Mouse (Mus musculus) bone marrow macrophage, adult 2 months (primary cell): ENCODE measurements around the gene Apobec2. TPM values are rescaled to one million over a fixed set of nuclear protein-coding genes. Genes with fewer than 3 reads are reported as not detected.

ENCODE experiments used
- H3K27ac ChIP-seq: 2 replicates; pipeline ENCODE4 v1.5.1; 2012; ENCODE audit warnings: low read depth, low read length; ENCODE audit not compliant: insufficient read depth
- H3K4me1 ChIP-seq: 2 replicates; pipeline ENCODE4 v1.6.1; 2012; ENCODE audit warnings: low read length; ENCODE audit not compliant: control insufficient read depth, insufficient read depth
- H3K4me3 ChIP-seq: 2 replicates; pipeline ENCODE4 v1.5.1; 2012; ENCODE audit warnings: mild to moderate bottlenecking, low read length, moderate library complexity; ENCODE audit not compliant: insufficient read depth
- CTCF ChIP-seq: IDR thresholded peaks from 2 replicates; pipeline ENCODE4 v1.5.1; 2012; ENCODE audit warnings: low read depth, mild to moderate bottlenecking, low read length, moderate library complexity
- POLR2A ChIP-seq: IDR thresholded peaks from 2 replicates; pipeline ENCODE4 v1.6.1; 2012; ENCODE audit warnings: mild to moderate bottlenecking, low read depth, low read length, borderline replicate concordance
- polyA plus RNA-seq: library from polyadenylated mRNA; stranded (reverse); fragments of >200 nt; gene quantifications from 2 replicates; pipeline ENCODE4 v1.2.4, GENCODE M21; 2012; ENCODE audit not compliant: missing spikeins, insufficient read depth, insufficient read length

Apobec2 gene
- polyA plus RNA-seq, 1 experiment = not detected

DNA sequence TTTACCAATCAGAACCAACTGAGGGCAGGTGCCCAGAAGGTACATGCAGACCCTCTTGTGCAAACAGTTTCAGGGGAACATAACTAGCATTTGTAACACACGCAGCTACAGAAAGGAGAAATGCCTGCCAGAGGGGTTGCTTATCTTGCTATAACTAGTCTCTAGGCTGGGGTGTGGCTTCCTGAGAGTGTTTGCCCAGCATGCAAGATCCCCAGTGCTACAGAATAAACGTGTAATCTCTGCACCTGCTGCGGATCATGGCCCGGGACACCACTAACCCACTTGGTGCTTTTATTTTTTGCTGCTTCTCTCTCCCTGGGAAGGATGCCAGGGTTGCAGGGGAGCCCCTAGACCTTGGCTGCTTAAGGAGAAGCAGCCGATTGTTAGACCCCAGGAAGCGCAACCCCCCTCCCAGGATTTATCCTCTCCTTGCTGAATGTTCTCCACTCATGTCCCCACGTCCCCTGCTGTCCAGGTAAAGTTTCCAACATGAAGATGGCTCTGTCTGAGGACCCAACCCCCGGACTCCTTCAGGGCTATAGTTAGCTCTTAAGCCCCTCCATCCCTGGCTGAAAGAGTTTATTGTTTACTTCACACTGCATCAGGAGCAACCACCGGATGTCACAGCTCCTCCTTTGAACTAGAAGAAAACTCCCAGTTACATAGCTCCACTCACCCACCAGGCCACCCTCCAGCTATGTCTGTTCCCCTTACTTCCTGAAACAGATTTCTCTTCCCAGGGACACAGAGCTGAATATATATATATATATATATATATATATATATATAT, 6.7 kb downstream of the Apobec2 start:
- no peak overlapping the region for H3K4me3 ChIP-seq

GRCm38 (mm10) chr17:48424237-48424636, 8.5 kb downstream of the Apobec2 start:
- no peak overlapping the region for H3K27ac ChIP-seq
- TF ChIP-seq CTCF (no peak), POLR2A (no peak)
- H3K4me1 ChIP-seq = 0 out of 2 replicates have a peak, but pooled peaks cover 2% of the 10 kb centered on the region
- H3K4me3 ChIP-seq = no peak overlapping the region

More for the DNA sequence above, 6.7 kb downstream of the Apobec2 start:
- H3K27ac ChIP-seq = no peak overlapping the region
- 0 out of 2 replicates have a peak, but pooled peaks cover 2% of the 10 kb centered on the region for H3K4me1 ChIP-seq
- no peak for TF ChIP-seq POLR2A
- no peak for TF ChIP-seq CTCF

- Histone ChIP-seq H3K4me1 (peaks cover 10% of the 10 kb centered on the region), H3K4me3 (no peak overlapping the region), H3K27ac (no peak overlapping the region)
- TF ChIP-seq POLR2A = no peak
These were observed 13.2 kb downstream of the Apobec2 start for GRCm38 (mm10) chr17:48419571-48419970.

GRCm38 (mm10) chr17:48418781-48419180, 13.9 kb downstream of the Apobec2 start:
- Histone ChIP-seq H3K4me3 (peak overlapping the region; percentile 29), H3K4me1 (peaks cover 10% of the 10 kb centered on the region), H3K27ac (no peak overlapping the region)
- no peak for TF ChIP-seq CTCF
- TF ChIP-seq POLR2A = no peak

DNA sequence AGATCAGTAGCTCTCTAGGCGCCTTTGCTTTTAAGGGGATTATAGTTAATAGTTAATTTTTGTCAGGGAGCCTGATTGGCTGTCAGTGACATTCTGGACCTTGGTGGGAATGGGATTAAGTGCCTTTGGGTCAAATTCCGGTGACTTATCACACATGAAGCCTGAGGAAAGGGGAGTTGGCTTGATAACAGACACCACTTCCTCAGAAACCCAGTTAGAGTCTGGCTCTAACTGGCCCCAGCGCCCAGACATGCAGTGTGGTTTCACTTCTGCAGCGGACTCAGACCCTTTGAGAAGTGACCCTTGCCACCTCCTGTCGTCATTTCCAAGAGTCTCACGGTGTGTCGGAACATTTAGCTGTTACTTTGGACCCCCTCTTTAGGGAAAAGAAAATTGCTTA, 14.6 kb downstream of the Apobec2 start:
- H3K27ac ChIP-seq = no peak overlapping the region
- H3K4me1 ChIP-seq = peaks cover 10% of the 10 kb centered on the region
- TF ChIP-seq CTCF (no peak), POLR2A (no peak)
- H3K4me3 ChIP-seq = peak overlapping the region; percentile 29

- Histone ChIP-seq H3K4me3 (no peak overlapping the region), H3K27ac (no peak overlapping the region), H3K4me1 (peaks cover 10% of the 10 kb centered on the region)
- TF ChIP-seq CTCF (no peak), POLR2A (no peak)
These were observed 15.2 kb downstream of the Apobec2 start for GRCm38 (mm10) chr17:48417521-48417920.

DNA sequence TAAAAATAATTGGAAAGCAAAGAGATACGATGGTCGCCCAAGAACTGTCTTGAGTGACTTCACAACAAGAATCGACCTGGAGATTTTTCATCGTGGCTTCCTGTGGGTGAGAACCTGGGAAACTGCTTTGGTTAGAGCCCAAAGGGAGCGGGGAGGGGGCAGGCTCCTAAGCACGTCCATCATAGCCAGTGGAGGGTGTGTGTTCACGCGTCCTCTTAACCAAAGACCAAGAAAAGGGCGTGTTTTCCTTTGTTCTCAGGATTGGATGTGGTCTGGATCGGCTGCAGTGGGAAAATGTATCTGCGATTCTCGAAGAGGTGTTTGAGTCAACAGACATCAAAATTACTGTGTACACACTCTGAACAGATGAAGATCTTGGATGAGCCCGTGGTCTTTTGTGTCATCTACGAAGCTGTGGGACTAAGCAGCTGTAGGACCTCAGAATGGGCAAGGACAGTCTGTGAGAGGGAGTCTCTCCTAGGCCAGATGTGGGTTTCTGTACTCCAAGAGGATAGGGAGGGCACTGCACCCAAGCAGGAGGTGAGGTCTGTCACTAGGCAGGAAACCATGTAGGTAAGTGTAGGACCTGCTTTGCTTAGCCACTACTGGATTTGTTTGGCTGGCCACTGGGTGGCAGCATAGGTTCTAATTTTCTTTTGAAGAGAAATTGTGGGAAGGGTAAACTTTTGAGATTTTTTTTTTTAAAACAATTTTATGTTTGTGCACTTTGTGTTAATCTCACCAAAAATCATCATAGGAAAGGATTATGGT, 16.1 kb downstream of the Apobec2 start:
- H3K4me3 ChIP-seq = no peak overlapping the region
- TF ChIP-seq POLR2A (no peak), CTCF (0 out of 2 replicates have a peak, but pooled peaks have one; percentile 15)
- no peak overlapping the region for H3K27ac ChIP-seq
- H3K4me1 ChIP-seq = peaks cover 12% of the 10 kb centered on the region

- Histone ChIP-seq H3K4me1 (peaks cover 14% of the 10 kb centered on the region), H3K27ac (no peak overlapping the region), H3K4me3 (no peak overlapping the region)
- TF ChIP-seq POLR2A = no peak
- TF ChIP-seq CTCF = no peak
These were observed 16.7 kb downstream of the Apobec2 start for GRCm38 (mm10) chr17:48416011-48416410.

DNA sequence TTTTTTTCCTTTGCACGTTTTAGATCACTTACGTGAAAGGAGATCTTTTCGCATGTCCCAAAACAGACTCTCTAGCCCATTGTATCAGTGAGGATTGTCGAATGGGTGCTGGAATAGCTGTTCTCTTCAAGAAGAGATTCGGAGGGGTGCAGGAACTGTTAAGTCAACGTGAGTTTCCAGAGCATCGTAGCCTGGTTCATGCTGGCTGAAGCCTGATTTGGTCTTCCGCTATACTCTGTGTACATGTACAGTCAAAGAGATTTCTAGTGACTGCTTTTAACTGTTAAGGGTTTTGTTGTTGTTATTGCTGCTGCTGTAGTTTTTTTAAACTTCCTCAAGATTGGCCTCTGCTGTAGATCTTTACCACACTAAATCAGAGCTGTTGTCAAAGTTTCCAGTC, 21.5 kb downstream of the Apobec2 start:
- peaks cover 20% of the 10 kb centered on the region for H3K4me1 ChIP-seq
- H3K27ac ChIP-seq = 0 out of 2 replicates have a peak overlapping the region, but pooled peaks have one; percentile 16

More for the DNA sequence above, 21.5 kb downstream of the Apobec2 start:
- H3K4me3 ChIP-seq = peak overlapping the region; percentile 77
- TF ChIP-seq POLR2A (no peak), CTCF (no peak)
